Mouse (Mus musculus): ENCODE measurements at regions not wholly inside any gene's neighbourhood (a gene's known extent, or its start where the extent isn't known, plus 50 kb on each side); places are given as distances from the start of the nearest gene placed in this dataset.

DNA sequence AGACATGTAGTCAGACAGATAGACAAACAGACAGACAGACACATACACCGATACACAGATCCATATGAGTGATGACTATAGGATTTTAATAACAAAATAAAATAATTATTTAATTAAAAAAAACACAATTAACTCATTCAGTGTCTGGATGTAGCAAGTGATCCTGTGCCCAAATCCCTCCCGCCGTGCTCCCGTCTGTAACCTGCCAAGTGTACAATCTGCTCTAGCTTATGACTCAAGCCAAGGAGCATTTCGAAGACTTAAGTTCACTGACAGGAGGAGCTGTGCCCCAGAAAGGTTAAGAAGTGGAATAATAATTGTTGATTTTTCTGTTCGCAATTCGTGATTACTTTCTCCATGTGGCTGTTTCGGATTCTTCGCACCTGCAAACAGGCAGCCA lies 480.8 kb downstream of the Tmem182 start:
- no peaks in the 10 kb centered on the region for H3K27me3 ChIP-seq (ENCODE audit: control insufficient read depth in 1 of 2, insufficient read depth in 2 of 2, low read length in 2 of 2)
- no peak overlapping the region for H3K4me3 ChIP-seq (ENCODE audit: control insufficient read depth in 1 of 2, insufficient read depth in 1 of 2, low read depth in 2 of 2, low read length in 2 of 2)
- no peaks in the 10 kb centered on the region for H3K36me3 ChIP-seq (ENCODE audit: control insufficient read depth in 1 of 2, insufficient read depth in 2 of 2, low read length in 2 of 2)
- no peaks in the 10 kb centered on the region for H3K79me2 ChIP-seq (ENCODE audit: control insufficient read depth, insufficient read depth, low read length, poor library complexity)
- H3K27ac ChIP-seq (ENCODE audit: control insufficient read depth, low read depth, low read length): no peak overlapping the region
- DNase-seq (ENCODE audit: low read depth, low spot score): no peak
- H3K9me3 ChIP-seq (replicated peaks; ENCODE audit: insufficient read depth, low read length): no peaks in the 10 kb centered on the region
- TF ChIP-seq NRF1 (IDR thresholded peaks at IDR 0.05; ENCODE audit: insufficient read depth, low read depth, low read length, poor library complexity, severe bottlenecking) (no peak), MYC (IDR thresholded peaks at IDR 0.05; ENCODE audit: low read depth, low read length) (no peak), MAX (IDR thresholded peaks at IDR 0.05; ENCODE audit: low read length) (no peak), CHD1 (IDR thresholded peaks at IDR 0.05; ENCODE audit: low read depth, low read length) (no peak), ZNF384 (IDR thresholded peaks at IDR 0.05; ENCODE audit: low read depth, low read length) (no peak), KAT2A (conservative IDR thresholded peaks at IDR 0.05; ENCODE audit: low read depth, low read length) (no peak), TCF12 (IDR thresholded peaks at IDR 0.05; ENCODE audit: low read depth, low read length) (no peak), USF1 (IDR thresholded peaks at IDR 0.05; ENCODE audit: low read depth, low read length) (no peak), ZKSCAN1 (IDR thresholded peaks at IDR 0.05; ENCODE audit: low read depth, low read length) (no peak), RAD21 (IDR thresholded peaks at IDR 0.05; ENCODE audit: low read depth, low read length) (no peak)
- H3K4me1 ChIP-seq (ENCODE audit: control insufficient read depth in 1 of 2, insufficient read depth in 2 of 2, low read length in 2 of 2): no peaks in the 10 kb centered on the region
- H3K9ac ChIP-seq (ENCODE audit: control insufficient read depth, low read depth, low read length, poor library complexity, severe bottlenecking): no peak overlapping the region

DNA sequence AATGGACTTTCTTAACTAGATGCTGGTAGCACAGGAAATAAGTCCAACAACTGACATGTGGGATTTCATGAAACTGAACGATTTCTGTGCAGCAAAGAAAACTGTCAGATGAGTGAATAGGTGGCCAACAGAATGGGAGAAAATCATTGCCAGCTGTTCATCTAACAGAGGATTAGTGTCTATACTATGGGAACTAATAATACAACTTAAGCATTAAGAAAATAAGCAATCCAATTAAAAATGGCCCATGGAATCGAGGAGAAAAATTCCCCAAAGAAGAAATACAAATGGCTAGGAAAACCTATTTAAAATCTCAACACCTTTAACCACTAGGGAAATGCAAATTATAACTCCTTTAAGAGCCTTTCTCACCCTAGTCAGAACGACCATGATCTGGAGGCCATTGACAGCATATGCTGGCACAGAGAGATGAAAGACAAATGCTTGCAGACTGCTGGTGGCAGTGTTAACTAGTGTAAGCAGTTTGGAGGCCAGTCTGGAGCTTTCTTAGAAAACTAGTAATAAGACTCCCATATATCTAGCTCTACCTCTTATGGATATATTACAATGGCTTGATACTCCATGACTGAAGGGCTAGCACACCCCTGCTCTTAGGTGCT lies 521.6 kb downstream of the Tmem182 start:
- DNase-seq (ENCODE audit: low read depth, low spot score): no peak
- Histone ChIP-seq H3K9me3 (replicated peaks; ENCODE audit: insufficient read depth, low read length) (no peaks in the 10 kb centered on the region), H3K4me3 (ENCODE audit: control insufficient read depth in 1 of 2, insufficient read depth in 1 of 2, low read depth in 2 of 2, low read length in 2 of 2) (no peak overlapping the region), H3K9ac (ENCODE audit: control insufficient read depth, low read depth, low read length, poor library complexity, severe bottlenecking) (no peak overlapping the region), H3K36me3 (ENCODE audit: control insufficient read depth in 1 of 2, insufficient read depth in 2 of 2, low read length in 2 of 2) (no peaks in the 10 kb centered on the region), H3K79me2 (ENCODE audit: control insufficient read depth, insufficient read depth, low read length, poor library complexity) (no peaks in the 10 kb centered on the region), H3K27me3 (ENCODE audit: control insufficient read depth in 1 of 2, insufficient read depth in 2 of 2, low read length in 2 of 2) (no peaks in the 10 kb centered on the region), H3K27ac (ENCODE audit: control insufficient read depth, low read depth, low read length) (no peak overlapping the region), H3K4me1 (ENCODE audit: control insufficient read depth in 1 of 2, insufficient read depth in 2 of 2, low read length in 2 of 2) (no peaks in the 10 kb centered on the region)
- TF ChIP-seq TCF12 (IDR thresholded peaks at IDR 0.05; ENCODE audit: low read depth, low read length): no peak
- no peak for TF ChIP-seq CHD1 (IDR thresholded peaks at IDR 0.05; ENCODE audit: low read depth, low read length)
- no peak for TF ChIP-seq ZMIZ1 (IDR thresholded peaks at IDR 0.05; ENCODE audit: low read depth, low read length)
- no peak for TF ChIP-seq MYB (IDR thresholded peaks at IDR 0.05; ENCODE audit: low read depth, low read length)
- TF ChIP-seq TBP (IDR thresholded peaks at IDR 0.05; ENCODE audit: low read depth, low read length): no peak
- TF ChIP-seq GATA1 (IDR thresholded peaks at IDR 0.05; ENCODE audit: low read depth, low read length): no peak
- no peak for TF ChIP-seq POLR2A (IDR thresholded peaks at IDR 0.05; ENCODE audit: control insufficient read depth in 1 of 2, insufficient read depth in 1 of 2, low read depth in 1 of 2, low read length in 2 of 2, poor library complexity in 1 of 2)
- TF ChIP-seq RAD21 (IDR thresholded peaks at IDR 0.05; ENCODE audit: low read depth, low read length): no peak
- no peak for TF ChIP-seq MYC (IDR thresholded peaks at IDR 0.05; ENCODE audit: low read depth, low read length)
- no peak for TF ChIP-seq TAL1 (IDR thresholded peaks at IDR 0.05; ENCODE audit: low read length)
- TF ChIP-seq JUND (IDR thresholded peaks at IDR 0.05; ENCODE audit: low read depth, low read length): no peak
- no peak for TF ChIP-seq SMC3 (IDR thresholded peaks at IDR 0.05; ENCODE audit: low read depth, low read length)
- TF ChIP-seq UBTF (IDR thresholded peaks at IDR 0.05; ENCODE audit: borderline replicate concordance, insufficient read depth, low read depth, low read length): no peak
- no peak for TF ChIP-seq MAX (IDR thresholded peaks at IDR 0.05; ENCODE audit: low read length)
- no peak for TF ChIP-seq CTCF (IDR thresholded peaks at IDR 0.05 in 2 of 3, conservative IDR thresholded peaks at IDR 0.05 in 1 of 3; ENCODE audit: control insufficient read depth in 1 of 3, insufficient read depth in 1 of 3, low read depth in 2 of 3, low read length in 3 of 3, poor library complexity in 1 of 3, severe bottlenecking in 1 of 3)
- TF ChIP-seq RCOR1 (IDR thresholded peaks at IDR 0.05; ENCODE audit: low read depth, low read length): no peak
